Mouse (Mus musculus): ENCODE results near the gene Tfap2c. TPM values are rescaled to one million over a fixed set of nuclear protein-coding genes. Genes with fewer than 3 reads are reported as not detected.

The Tfap2c gene
- polyA plus RNA-seq (2012; rRNA removed): not detected in 2 replicates

- H3K27me3 ChIP-seq (ENCODE audit: control insufficient read depth, insufficient read depth, low read length): peaks cover 41% of the 10 kb centered on the region
- H3K27ac ChIP-seq (ENCODE audit: insufficient read depth, low read length): no peak within 1 kb of the TSS
- H3K4me1 ChIP-seq (ENCODE audit: control insufficient read depth, insufficient read depth, insufficient read length): peaks cover 2% of the 10 kb centered on the region
- H3K36me3 ChIP-seq (ENCODE audit: control insufficient read depth, insufficient read depth, low read length): no peaks in the 10 kb centered on the region
- H3K4me3 ChIP-seq (ENCODE audit: extremely low read depth, insufficient read depth, insufficient read length): no peak within 1 kb of the TSS
- TF ChIP-seq CTCF (IDR thresholded peaks at IDR 0.05; ENCODE audit: extremely low read depth, insufficient read depth, insufficient read length, insufficient replicate concordance) (no peak), POLR2A (IDR thresholded peaks at IDR 0.05; ENCODE audit: low read depth, low read length) (no peak)
- DNase-seq (ENCODE audit: low read depth in 1 of 2, low spot score in 2 of 2): no peak
- WGBS: 3% methylated on average over 70 of the region's 70 CpGs
Measured at GRCm38 (mm10) chr2:172549371-172550155, at the start of gene Tfap2c. Gene Tfap2c (plus strand): TSS chr2:172549593.

GRCm38 (mm10) chr2:172500752-172501316, 48.6 kb upstream of the Tfap2c start:
- H3K27ac ChIP-seq (ENCODE audit: insufficient read depth, low read length): no peak overlapping the region
- no peak for DNase-seq (ENCODE audit: low read depth in 1 of 2, low spot score in 2 of 2)
- TF ChIP-seq POLR2A (IDR thresholded peaks at IDR 0.05; ENCODE audit: low read depth, low read length): no peak
- no peak for TF ChIP-seq CTCF (IDR thresholded peaks at IDR 0.05; ENCODE audit: extremely low read depth, insufficient read depth, insufficient read length, insufficient replicate concordance)
- H3K27me3 ChIP-seq (ENCODE audit: control insufficient read depth, insufficient read depth, low read length): no peaks in the 10 kb centered on the region
- WGBS: 57% methylated on average over 7 of the region's 7 CpGs
- H3K4me3 ChIP-seq (ENCODE audit: extremely low read depth, insufficient read depth, insufficient read length): no peak overlapping the region
- H3K36me3 ChIP-seq (ENCODE audit: control insufficient read depth, insufficient read depth, low read length): no peaks in the 10 kb centered on the region
- H3K4me1 ChIP-seq (ENCODE audit: control insufficient read depth, insufficient read depth, insufficient read length): no peaks in the 10 kb centered on the region

- H3K27ac ChIP-seq (ENCODE audit: insufficient read depth, low read length): no peak overlapping the region
- no peaks in the 10 kb centered on the region for H3K4me1 ChIP-seq (ENCODE audit: control insufficient read depth, insufficient read depth, insufficient read length)
- no peak overlapping the region for H3K4me3 ChIP-seq (ENCODE audit: extremely low read depth, insufficient read depth, insufficient read length)
- TF ChIP-seq CTCF (IDR thresholded peaks at IDR 0.05; ENCODE audit: extremely low read depth, insufficient read depth, insufficient read length, insufficient replicate concordance) (peak; percentile 68; the same call in 1 of the 2 replicates), POLR2A (IDR thresholded peaks at IDR 0.05; ENCODE audit: low read depth, low read length) (no peak)
- H3K27me3 ChIP-seq (ENCODE audit: control insufficient read depth, insufficient read depth, low read length): no peaks in the 10 kb centered on the region
- WGBS: 4% methylated on average over 4 of the region's 4 CpGs
- peak in 1 of 2 experiments; percentile 7 for DNase-seq (ENCODE audit: low read depth in 1 of 2, low spot score in 2 of 2)
- H3K36me3 ChIP-seq (ENCODE audit: control insufficient read depth, insufficient read depth, low read length): no peaks in the 10 kb centered on the region
Measured at GRCm38 (mm10) chr2:172501341-172501740, 48.1 kb upstream of the Tfap2c start.

- WGBS: 86% methylated on average over 14 of the region's 14 CpGs
- no peak for DNase-seq (ENCODE audit: low read depth in 1 of 2, low spot score in 2 of 2)
- H3K27me3 ChIP-seq (ENCODE audit: control insufficient read depth, insufficient read depth, low read length): no peaks in the 10 kb centered on the region
- H3K4me3 ChIP-seq (ENCODE audit: extremely low read depth, insufficient read depth, insufficient read length): no peak overlapping the region
- no peaks in the 10 kb centered on the region for H3K36me3 ChIP-seq (ENCODE audit: control insufficient read depth, insufficient read depth, low read length)
- no peak overlapping the region for H3K27ac ChIP-seq (ENCODE audit: insufficient read depth, low read length)
- TF ChIP-seq POLR2A (IDR thresholded peaks at IDR 0.05; ENCODE audit: low read depth, low read length) (no peak), CTCF (IDR thresholded peaks at IDR 0.05; ENCODE audit: extremely low read depth, insufficient read depth, insufficient read length, insufficient replicate concordance) (no peak)
- no peaks in the 10 kb centered on the region for H3K4me1 ChIP-seq (ENCODE audit: control insufficient read depth, insufficient read depth, insufficient read length)
Measured at GRCm38 (mm10) chr2:172502168-172502567, 47.2 kb upstream of the Tfap2c start.

- H3K4me1 ChIP-seq (ENCODE audit: control insufficient read depth, insufficient read depth, insufficient read length): no peaks in the 10 kb centered on the region
- no peak overlapping the region for H3K4me3 ChIP-seq (ENCODE audit: extremely low read depth, insufficient read depth, insufficient read length)
- TF ChIP-seq POLR2A (IDR thresholded peaks at IDR 0.05; ENCODE audit: low read depth, low read length) (no peak), CTCF (IDR thresholded peaks at IDR 0.05; ENCODE audit: extremely low read depth, insufficient read depth, insufficient read length, insufficient replicate concordance) (no peak)
- H3K27ac ChIP-seq (ENCODE audit: insufficient read depth, low read length): no peak overlapping the region
- DNase-seq (ENCODE audit: low read depth in 1 of 2, low spot score in 2 of 2): no peak
- WGBS: 85% methylated on average over 7 of the region's 7 CpGs
- H3K27me3 ChIP-seq (ENCODE audit: control insufficient read depth, insufficient read depth, low read length): no peaks in the 10 kb centered on the region
- H3K36me3 ChIP-seq (ENCODE audit: control insufficient read depth, insufficient read depth, low read length): no peaks in the 10 kb centered on the region
Measured at GRCm38 (mm10) chr2:172506121-172506520, 43.3 kb upstream of the Tfap2c start.

GRCm38 (mm10) chr2:172510056-172510712, 39.2 kb upstream of the Tfap2c start:
- Histone ChIP-seq H3K27ac (ENCODE audit: insufficient read depth, low read length) (no peak overlapping the region), H3K36me3 (ENCODE audit: control insufficient read depth, insufficient read depth, low read length) (no peaks in the 10 kb centered on the region), H3K4me3 (ENCODE audit: extremely low read depth, insufficient read depth, insufficient read length) (no peak overlapping the region), H3K4me1 (ENCODE audit: control insufficient read depth, insufficient read depth, insufficient read length) (no peaks in the 10 kb centered on the region), H3K27me3 (ENCODE audit: control insufficient read depth, insufficient read depth, low read length) (no peaks in the 10 kb centered on the region)
- 86% methylated on average over 15 of the region's 15 CpGs for WGBS
- no peak for DNase-seq (ENCODE audit: low read depth in 1 of 2, low spot score in 2 of 2)
- TF ChIP-seq CTCF (IDR thresholded peaks at IDR 0.05; ENCODE audit: extremely low read depth, insufficient read depth, insufficient read length, insufficient replicate concordance): no peak
- no peak for TF ChIP-seq POLR2A (IDR thresholded peaks at IDR 0.05; ENCODE audit: low read depth, low read length)

All from spleen, adult 2 months (tissue).